Mouse (Mus musculus): ENCODE results near the gene Jade3.

DNA sequence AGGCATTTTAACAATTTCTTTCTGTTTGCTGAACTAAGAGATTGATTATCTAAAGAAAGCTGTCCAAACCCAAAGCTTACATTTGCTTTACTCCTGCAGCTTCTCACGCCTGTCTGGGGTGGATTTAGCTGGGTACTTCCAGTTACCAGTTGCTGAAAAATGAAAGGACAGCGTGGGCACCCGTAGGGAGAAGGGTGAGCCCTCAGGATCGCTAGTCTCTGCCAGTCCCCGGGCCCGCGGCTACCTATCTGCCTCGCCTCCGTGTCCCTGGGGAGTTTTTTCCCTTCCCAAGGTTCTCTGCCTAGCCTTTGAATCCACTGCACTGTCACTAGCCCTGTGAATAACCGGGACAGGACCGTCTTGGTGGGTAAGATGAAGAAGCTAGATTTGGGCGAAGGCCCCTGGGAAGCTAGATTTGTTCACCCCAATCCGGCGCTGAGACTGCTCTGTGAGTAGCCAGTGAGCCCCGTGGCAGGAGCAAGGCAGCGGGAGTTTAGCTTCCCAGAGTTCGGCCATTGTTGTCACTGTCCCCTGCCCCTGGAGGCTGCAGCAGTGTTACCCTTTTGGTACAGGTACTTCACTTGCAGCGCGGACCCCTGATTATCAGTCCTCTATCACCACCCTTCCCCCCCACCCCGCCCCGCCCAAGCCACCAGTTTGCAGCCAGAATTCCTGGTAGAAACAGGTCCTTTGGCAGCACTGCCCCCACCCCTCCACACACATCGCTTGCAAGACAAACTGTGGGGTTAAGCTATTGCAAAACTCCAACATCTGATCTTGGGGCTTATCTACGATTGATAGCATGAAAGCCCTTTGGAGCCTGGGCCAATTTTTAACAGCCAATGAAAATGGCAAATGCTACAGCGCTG is 122.8 kb downstream of the Jade3 start:
- TF ChIP-seq POLR2A (IDR thresholded peaks at IDR 0.05; ENCODE audit: extremely low read depth, insufficient read depth, low read length) (no peak), CTCF (IDR thresholded peaks at IDR 0.05; ENCODE audit: low read depth, low read length) (no peak)
